Mouse (Mus musculus) left cerebral cortex, postnatal 4 days (tissue): ENCODE data around the gene Gm20388. TPM values are rescaled to one million over a fixed set of nuclear protein-coding genes. Genes with fewer than 3 reads are reported as not detected.

Source experiments
- DNase-seq: peaks from one replicate; pipeline ENCODE4 v3.0.0-alpha.2; 2022
- intact Hi-C: fragments of 180-260 bp; cut with DNase I; formaldehyde crosslinking; loops from one replicate; pipeline ENCODE4 v1.15.1; 2025
- total RNA-seq, 2 experiments: library from RNA; stranded (reverse); gene quantifications; 2 replicates each; pipeline ENCODE4 v1.2.3; 2021

Gene Gm20388
- total RNA-seq, 2 experiments from 2014 or later: 6.5 to 12.8 TPM

GRCm38 (mm10) chr8:120537818-120538396 lies 627.3 kb downstream of the Gm20388 start:
- peak; percentile 75 for DNase-seq
- intact Hi-C loops: loop anchor here (5.0 to 10.0 kb wide), 2 partner anchors 236 to 253 kb away; no protein-coding TSS in a partner anchor

GRCm38 (mm10) chr8:120538397-120539240 lies 628.0 kb downstream of the Gm20388 start:
- DNase-seq: peak; percentile 84
- intact Hi-C loops: loop anchor here (5.0 to 10.0 kb wide), 2 partner anchors 236 to 254 kb away; no protein-coding TSS in a partner anchor

GRCm38 (mm10) chr8:120539381-120539774 lies 628.7 kb downstream of the Gm20388 start:
- intact Hi-C loops: loop anchor here (5.0 to 10.0 kb wide), 2 partner anchors 237 to 255 kb away; no protein-coding TSS in a partner anchor
- DNase-seq: no peak

GRCm38 (mm10) chr8:120539775-120540625 lies 629.4 kb downstream of the Gm20388 start:
- intact Hi-C loops: loop anchor here (5.0 to 10.0 kb wide), 2 partner anchors 238 to 255 kb away; no protein-coding TSS in a partner anchor

GRCm38 (mm10) chr8:120542995-120543394 lies 632.4 kb downstream of the Gm20388 start:
- intact Hi-C loops: no loop called here
- DNase-seq: no peak

More at GRCm38 (mm10) chr8:120539775-120540625, 629.4 kb downstream of the Gm20388 start:
- peak; percentile 82 for DNase-seq

- DNase-seq: peak; percentile 70
- intact Hi-C loops: no loop called here
Measured at GRCm38 (mm10) chr8:120543416-120544055, 632.9 kb downstream of the Gm20388 start.

GRCm38 (mm10) chr8:120544155-120544554 lies 633.5 kb downstream of the Gm20388 start:
- no peak for DNase-seq
- intact Hi-C loops: no loop called here

- intact Hi-C loops: no loop called here
- no peak for DNase-seq
Measured at GRCm38 (mm10) chr8:120547562-120547961, 636.9 kb downstream of the Gm20388 start.

GRCm38 (mm10) chr8:120548313-120548761 lies 637.7 kb downstream of the Gm20388 start:
- intact Hi-C loops: no loop called here
- DNase-seq: no peak

- peak; percentile 61 for DNase-seq
- intact Hi-C loops: no loop called here
Measured at GRCm38 (mm10) chr8:120549321-120549921, 638.8 kb downstream of the Gm20388 start.

- no peak for DNase-seq
- intact Hi-C loops: no loop called here
Measured at GRCm38 (mm10) chr8:120549922-120550321, 639.3 kb downstream of the Gm20388 start.

GRCm38 (mm10) chr8:120550430-120550829 lies 639.8 kb downstream of the Gm20388 start:
- intact Hi-C loops: no loop called here
- no peak for DNase-seq

GRCm38 (mm10) chr8:120550937-120551676 lies 640.5 kb downstream of the Gm20388 start:
- intact Hi-C loops: no loop called here
- DNase-seq: peak; percentile 70

- DNase-seq: no peak
Measured at GRCm38 (mm10) chr8:120551677-120551980, 641.0 kb downstream of the Gm20388 start.

GRCm38 (mm10) chr8:120552509-120552908 lies 641.9 kb downstream of the Gm20388 start:
- DNase-seq: no peak
- intact Hi-C loops: no loop called here

More at GRCm38 (mm10) chr8:120551677-120551980, 641.0 kb downstream of the Gm20388 start:
- intact Hi-C loops: no loop called here

- no peak for DNase-seq
- intact Hi-C loops: no loop called here
Measured at GRCm38 (mm10) chr8:120553441-120554123, 642.9 kb downstream of the Gm20388 start.

- DNase-seq: no peak
- intact Hi-C loops: no loop called here
Measured at GRCm38 (mm10) chr8:120554466-120555039, 643.9 kb downstream of the Gm20388 start.

- intact Hi-C loops: no loop called here
Measured at GRCm38 (mm10) chr8:120556198-120556892, 645.7 kb downstream of the Gm20388 start.

More at GRCm38 (mm10) chr8:120556198-120556892, 645.7 kb downstream of the Gm20388 start:
- DNase-seq: no peak
